Mouse (Mus musculus): ENCODE results near the gene Rbm44.

- TF ChIP-seq CTCF (IDR thresholded peaks at IDR 0.05; ENCODE audit: low read depth) (no peak), EP300 (optimal IDR thresholded peaks at IDR 0.05) (no peak)
Observed at GRCm38 (mm10) chr1:91096490-91096889, 48.4 kb upstream of the Rbm44 start.
